Mouse (Mus musculus) urinary bladder, adult 2 months (tissue): ENCODE results near the gene Cyp4a14. TPM values are rescaled to one million over a fixed set of nuclear protein-coding genes. Genes with fewer than 3 reads are reported as not detected.
"Not testable (repeated sequence)": the region's sequence is repeated elsewhere in the genome, so short reads cannot be mapped to it uniquely, and the experiment has no call there.

Source experiments
- DNase-seq: peaks from one replicate; pipeline ENCODE4 v3.0.0; 2022; ENCODE audit warnings: low spot score
- polyA plus RNA-seq: library from polyadenylated mRNA; depleted of rRNA; stranded (reverse); fragments of >200 nt; gene quantifications from 2 replicates; pipeline ENCODE4 v1.2.3, GENCODE M21; 2012; rRNA removed

Cyp4a14 gene
- polyA plus RNA-seq: not detected in 2 replicates

DNA sequence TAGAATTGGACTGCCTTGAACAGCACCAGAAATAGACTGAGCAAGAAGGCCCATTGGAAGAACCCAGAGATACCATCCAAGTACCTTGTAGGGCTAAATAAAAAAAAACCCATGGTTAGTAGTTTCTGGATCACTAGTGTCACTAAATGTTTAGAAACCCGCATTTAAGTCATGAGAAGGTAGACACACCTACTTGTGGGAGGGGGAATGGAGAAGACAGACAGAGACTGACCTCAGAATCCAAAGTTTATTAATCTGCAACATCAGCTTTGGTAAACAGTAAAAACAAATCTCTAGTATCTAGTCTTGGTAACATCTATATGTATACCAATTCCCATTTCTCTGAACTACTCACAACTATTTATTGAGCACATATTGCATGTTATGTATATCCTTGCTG is at the start of gene Cyp4a14:
Gene Cyp4a14, minus strand, starts transcription at position 142 of the 400 bp plus-strand sequence.
- DNase-seq: no peak

GRCm38 (mm10) chr4:115545101-115545500 is 49.2 kb upstream of the Cyp4a14 start:
- no peak for DNase-seq

DNA sequence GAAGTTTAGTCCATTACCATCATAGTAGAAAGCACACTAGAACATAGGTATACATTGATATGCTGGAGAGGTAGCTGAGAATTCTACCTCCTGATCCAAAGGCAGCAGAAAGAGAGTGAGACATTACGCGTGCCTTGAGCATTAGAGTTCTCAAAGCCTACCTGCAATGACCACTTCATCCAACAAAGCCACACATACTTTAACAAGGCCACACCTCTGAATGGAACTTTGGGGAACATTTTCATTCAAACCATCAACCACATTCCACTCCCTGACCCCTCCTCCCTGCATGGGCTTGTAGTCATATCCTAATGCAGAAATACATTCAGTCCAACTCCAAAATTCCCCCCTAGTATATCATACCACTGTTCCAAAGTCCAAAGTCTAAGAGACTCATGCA is 25.8 kb upstream of the Cyp4a14 start:
- DNase-seq: no peak

DNA sequence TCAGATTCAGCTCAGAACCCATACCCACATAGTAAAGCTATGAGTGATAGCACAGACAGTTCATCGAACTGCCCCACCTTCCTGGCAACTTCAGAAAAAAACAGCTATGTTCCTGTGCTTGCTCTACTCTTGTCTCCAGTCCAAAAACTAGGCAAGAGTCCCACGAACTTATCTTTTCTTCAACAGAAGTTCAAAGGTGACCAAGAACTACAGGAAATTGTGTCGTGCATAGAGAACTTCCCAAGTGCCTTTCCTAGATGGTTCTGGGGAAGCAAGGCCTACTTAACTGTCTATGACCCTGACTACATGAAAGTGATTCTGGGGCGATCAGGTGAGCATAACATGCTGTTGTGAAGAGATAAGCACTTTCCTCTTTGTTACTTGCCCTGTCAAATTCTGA is 23.5 kb upstream of the Cyp4a14 start:
- no peak for DNase-seq

GRCm38 (mm10) chr4:115518000-115518399 is 22.1 kb upstream of the Cyp4a14 start, which contains the start of gene Cyp4a10:
Gene Cyp4a10 (plus strand): TSS chr4:115518264.
- DNase-seq: not testable (repeated sequence)

DNA sequence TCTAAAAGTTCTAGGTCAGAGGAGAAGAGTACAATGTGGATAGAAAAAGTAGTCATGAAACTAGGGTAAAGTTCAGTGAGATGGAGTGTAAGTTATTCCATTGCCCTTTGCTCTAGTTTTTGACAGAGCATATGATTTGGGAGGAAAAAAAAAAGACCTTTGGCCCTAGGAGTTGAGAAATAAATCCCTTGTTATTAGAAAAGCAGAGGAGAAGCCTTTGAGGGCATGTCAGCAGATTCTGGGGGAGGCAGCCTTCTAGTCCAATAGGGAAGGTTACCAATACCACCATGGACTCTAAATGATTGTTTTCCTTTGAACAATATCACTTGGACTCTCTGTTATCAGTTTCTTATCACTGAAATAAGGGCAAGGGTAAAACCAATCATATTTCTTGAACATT is 18.0 kb upstream of the Cyp4a14 start:
- DNase-seq: not testable (repeated sequence)

DNA sequence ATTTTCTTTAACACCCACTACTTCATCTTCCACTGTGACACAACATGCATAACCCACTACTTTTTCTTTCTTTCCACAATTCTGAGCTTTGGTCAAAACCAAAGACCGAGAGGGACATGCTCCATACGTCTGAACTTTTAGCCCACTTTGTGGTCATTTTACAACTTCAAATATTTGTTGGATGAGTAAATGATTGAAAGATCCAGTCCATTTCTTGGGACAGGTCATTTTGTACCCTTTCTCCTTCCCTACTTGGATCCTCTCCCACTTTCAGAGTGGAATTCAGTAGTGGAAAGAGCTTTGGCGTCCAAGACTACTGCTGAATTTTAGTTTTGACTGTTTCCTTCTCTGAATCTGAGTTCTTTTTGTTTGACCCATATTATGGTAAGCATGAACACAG is 1.5 kb upstream of the Cyp4a14 start:
- no peak for DNase-seq

- no peak for DNase-seq
Observed at GRCm38 (mm10) chr4:115481006-115481652, 14.8 kb downstream of the Cyp4a14 start.

GRCm38 (mm10) chr4:115476051-115476450 is 19.9 kb downstream of the Cyp4a14 start:
- not testable (repeated sequence) for DNase-seq

- DNase-seq: not testable (repeated sequence)
Observed at GRCm38 (mm10) chr4:115473585-115473984, 22.4 kb downstream of the Cyp4a14 start.

DNA sequence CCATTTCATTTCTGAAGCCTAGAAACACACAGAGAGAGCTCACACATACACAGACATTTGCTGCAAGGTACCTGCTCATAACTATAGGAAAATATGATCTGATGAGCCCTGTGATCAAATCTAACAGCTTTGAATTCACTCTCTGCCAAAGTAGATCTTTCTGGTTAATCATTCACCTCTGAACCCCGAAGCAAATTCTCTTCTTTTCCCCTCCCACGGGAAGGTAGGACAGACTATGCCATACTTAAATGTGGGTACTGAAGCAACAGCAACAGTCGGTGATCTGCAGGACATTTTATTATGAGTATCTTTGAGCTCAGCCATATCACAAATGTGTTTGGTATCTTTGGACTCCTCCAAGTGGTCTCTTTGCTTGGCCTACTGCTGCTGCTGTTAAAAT is 43.6 kb downstream of the Cyp4a14 start, which contains the start of gene Cyp4a30b:
Gene Cyp4a30b, plus strand, starts transcription at position 301 of the 400 bp plus-strand sequence.
- DNase-seq: no peak

DNA sequence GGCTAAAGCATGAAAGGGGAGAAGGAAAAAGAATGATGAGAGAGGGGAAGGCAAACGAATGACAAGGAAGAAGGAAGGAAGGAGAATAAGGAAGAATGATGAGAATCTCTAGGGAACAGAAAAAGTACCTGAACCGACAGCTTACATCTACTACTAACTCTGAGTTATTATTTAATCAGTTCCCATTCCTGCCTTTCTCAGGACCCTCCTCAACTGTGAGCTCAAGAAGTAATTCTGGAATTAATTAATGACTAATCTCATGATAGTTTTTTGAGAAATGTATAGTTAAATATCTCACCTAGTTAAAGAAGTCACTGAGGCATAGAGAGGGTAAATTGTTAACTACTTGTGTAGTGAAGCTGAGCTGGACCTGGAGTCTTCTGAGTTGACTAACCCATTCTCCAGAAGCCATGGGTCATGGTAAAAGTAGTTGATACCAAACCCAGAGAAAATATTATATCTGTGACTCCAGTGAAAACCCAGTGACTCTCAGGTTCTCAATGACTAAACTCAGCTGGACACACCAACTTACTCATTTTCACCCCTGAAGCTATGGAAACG is 45.3 kb downstream of the Cyp4a14 start:
- no peak for DNase-seq

Other genes starting within 250 kb of the Cyp4a14 start
- not detected in 2 replicates for gene Cyp4a12a, start 197.1 kb downstream of the Cyp4a14 start, polyA plus RNA-seq
- gene Cyp4a12b, start 84.5 kb downstream of the Cyp4a14 start, polyA plus RNA-seq: not detected in 2 replicates
- not detected in 2 replicates for gene Cyp4a30b, start 43.5 kb downstream of the Cyp4a14 start, polyA plus RNA-seq
- not detected in 2 replicates for gene Cyp4a10, start 22.1 kb upstream of the Cyp4a14 start, polyA plus RNA-seq
- gene Cyp4a31, start 67.5 kb upstream of the Cyp4a14 start, polyA plus RNA-seq: not detected in 2 replicates
- gene Cyp4a32, start 104.8 kb upstream of the Cyp4a14 start, polyA plus RNA-seq: not detected in 2 replicates
- 10.9 and 13.5 TPM in 2 replicates for gene Cyp4b1, start 151.6 kb upstream of the Cyp4a14 start, polyA plus RNA-seq
- gene Efcab14, start 241.6 kb upstream of the Cyp4a14 start, polyA plus RNA-seq: 28.4 and 31.7 TPM in 2 replicates